Mouse (Mus musculus) MEL (cell line): ENCODE data around the gene Fam166a. TPM values are rescaled to one million over a fixed set of nuclear protein-coding genes. Genes with fewer than 3 reads are reported as not detected.

Experiments
- DNase-seq: peaks from one replicate; pipeline ENCODE4 v3.0.0; 2011; ENCODE audit warnings: low read depth, low spot score
- H3K27ac ChIP-seq: 2 replicates; pipeline ENCODE4 v1.5.1; 2012; ENCODE audit warnings: low read depth, mild to moderate bottlenecking, control low read depth, low read length, moderate library complexity; ENCODE audit not compliant: control insufficient read depth
- H3K27me3 ChIP-seq, 2 experiments: fragments of 150-350 bp in 1 of 2; sonication (generic) in 1 of 2; 2 replicates each; pipeline ENCODE4 v1.6.1; 2012; ENCODE audit warnings: low read length in 2 of 2, mild to moderate bottlenecking in 2 of 2, improper control_type of control experiment in 1 of 2, moderate library complexity in 1 of 2; ENCODE audit not compliant: insufficient read depth in 2 of 2, control insufficient read depth in 1 of 2
- H3K36me3 ChIP-seq, 2 experiments: 2 replicates each; pipeline ENCODE4 v1.6.1; 2012 to 2014; ENCODE audit warnings: low read length in 2 of 2, improper control_type of control experiment in 1 of 2, inconsistent platforms in 1 of 2, mild to moderate bottlenecking in 1 of 2; ENCODE audit not compliant: insufficient read depth in 2 of 2, control insufficient read depth in 1 of 2
- H3K4me1 ChIP-seq, 2 experiments: fragments of 150-350 bp in 1 of 2; sonication (generic) in 1 of 2; 2 replicates each; pipeline ENCODE4 v1.6.1; 2012; ENCODE audit warnings: low read length in 2 of 2, improper control_type of control experiment in 1 of 2, mild to moderate bottlenecking in 1 of 2; ENCODE audit not compliant: insufficient read depth in 2 of 2, control insufficient read depth in 1 of 2
- H3K4me3 ChIP-seq, 2 experiments: fragments of 150-350 bp in 1 of 2; sonication (generic) in 1 of 2; 2 replicates each; pipeline ENCODE4 v1.5.1; 2012; ENCODE audit warnings: low read depth in 2 of 2, low read length in 2 of 2, mild to moderate bottlenecking in 2 of 2, moderate library complexity in 2 of 2, control low read depth in 1 of 2, improper control_type of control experiment in 1 of 2; ENCODE audit not compliant: control insufficient read depth in 1 of 2, insufficient read depth in 1 of 2
- H3K79me2 ChIP-seq: 2 replicates; pipeline ENCODE4 v1.6.1; 2012; ENCODE audit warnings: mild to moderate bottlenecking, low read length, moderate library complexity; ENCODE audit not compliant: control insufficient read depth, poor library complexity, insufficient read depth
- H3K9ac ChIP-seq: 2 replicates; pipeline ENCODE4 v1.6.1; 2012; ENCODE audit warnings: low read depth, mild to moderate bottlenecking, control low read depth, low read length, moderate library complexity; ENCODE audit not compliant: control insufficient read depth, poor library complexity, severe bottlenecking
- H3K9me3 ChIP-seq: fragments of 150-350 bp; sonication (generic); replicated peaks from 2 replicates; pipeline ENCODE4 v1.6.1; 2012; ENCODE audit warnings: mild to moderate bottlenecking, low read length, improper control_type of control experiment, moderate library complexity; ENCODE audit not compliant: insufficient read depth
- CHD2 ChIP-seq: IDR thresholded peaks from 2 replicates; pipeline ENCODE4 v1.6.1; 2011; ENCODE audit warnings: low read length, improper control_type of control experiment
- CTCF ChIP-seq, 3 experiments: IDR thresholded peaks in 2 of 3; conservative IDR thresholded peaks in 1 of 3; 2 replicates each; pipeline ENCODE4 v1.5.1; 2011 to 2012; ENCODE audit warnings: low read length in 3 of 3, low read depth in 2 of 3, mild to moderate bottlenecking in 2 of 3, improper control_type of control experiment in 1 of 3, inconsistent platforms in 1 of 3, mixed read lengths in 1 of 3, moderate library complexity in 1 of 3; ENCODE audit not compliant: control insufficient read depth in 1 of 3, insufficient read depth in 1 of 3, poor library complexity in 1 of 3, severe bottlenecking in 1 of 3
- E2F4 ChIP-seq: IDR thresholded peaks from 2 replicates; pipeline ENCODE4 v1.6.1; 2011; ENCODE audit warnings: low read depth, low read length, improper control_type of control experiment, borderline replicate concordance
- EP300 ChIP-seq, 2 experiments: IDR thresholded peaks; 2 replicates each; pipeline ENCODE4 v1.6.1; 2011; ENCODE audit warnings: improper control_type of control experiment in 2 of 2, low read length in 2 of 2, low read depth in 1 of 2, mild to moderate bottlenecking in 1 of 2
- ETS1 ChIP-seq: IDR thresholded peaks from 2 replicates; pipeline ENCODE4 v1.6.1; 2012; ENCODE audit warnings: low read depth, mild to moderate bottlenecking, inconsistent platforms, low read length, improper control_type of control experiment, moderate library complexity
- GATA1 ChIP-seq: IDR thresholded peaks from 2 replicates; pipeline ENCODE4 v1.6.1; 2011; ENCODE audit warnings: low read depth, low read length, improper control_type of control experiment
- HCFC1 ChIP-seq: IDR thresholded peaks from 2 replicates; pipeline ENCODE4 v1.6.1; 2012; ENCODE audit warnings: low read depth, mild to moderate bottlenecking, inconsistent platforms, low read length, improper control_type of control experiment, moderate library complexity
- JUND ChIP-seq: IDR thresholded peaks from 2 replicates; pipeline ENCODE4 v1.6.1; 2011; ENCODE audit warnings: low read depth, mild to moderate bottlenecking, improper control_type of control experiment, low read length
- MAX ChIP-seq: IDR thresholded peaks from 2 replicates; pipeline ENCODE4 v1.6.1; 2011; ENCODE audit warnings: low read length, improper control_type of control experiment
- MAZ ChIP-seq: IDR thresholded peaks from 2 replicates; pipeline ENCODE4 v1.6.1; 2012; ENCODE audit warnings: low read depth, mild to moderate bottlenecking, inconsistent platforms, low read length, improper control_type of control experiment
- MEF2A ChIP-seq: IDR thresholded peaks from 2 replicates; pipeline ENCODE4 v1.6.1; 2014; ENCODE audit warnings: low read depth, mild to moderate bottlenecking, inconsistent platforms, low read length, improper control_type of control experiment; ENCODE audit not compliant: poor library complexity, insufficient replicate concordance, severe bottlenecking; ENCODE audit errors: extremely low read depth
- MXI1 ChIP-seq: IDR thresholded peaks from 2 replicates; pipeline ENCODE4 v1.6.1; 2011; ENCODE audit warnings: mild to moderate bottlenecking, low read depth, low read length, improper control_type of control experiment
- MYB ChIP-seq: IDR thresholded peaks from 2 replicates; pipeline ENCODE4 v1.6.1; 2011; ENCODE audit warnings: mild to moderate bottlenecking, low read depth, low read length, improper control_type of control experiment
- MYC ChIP-seq: IDR thresholded peaks from 2 replicates; pipeline ENCODE4 v1.6.1; 2011; ENCODE audit warnings: low read depth, mild to moderate bottlenecking, low read length, improper control_type of control experiment, moderate library complexity
- POLR2AphosphoS2 ChIP-seq: IDR thresholded peaks from 2 replicates; pipeline ENCODE4 v1.6.1; 2011; ENCODE audit warnings: low read length, improper control_type of control experiment
- RAD21 ChIP-seq: IDR thresholded peaks from 2 replicates; pipeline ENCODE4 v1.6.1; 2011; ENCODE audit warnings: mild to moderate bottlenecking, low read depth, low read length, improper control_type of control experiment
- RCOR1 ChIP-seq: IDR thresholded peaks from 2 replicates; pipeline ENCODE4 v1.6.1; 2012; ENCODE audit warnings: low read depth, mild to moderate bottlenecking, inconsistent platforms, low read length, improper control_type of control experiment
- SIN3A ChIP-seq: IDR thresholded peaks from 2 replicates; pipeline ENCODE4 v1.6.1; 2012; ENCODE audit warnings: low read length, improper control_type of control experiment, inconsistent platforms
- SMC3 ChIP-seq: IDR thresholded peaks from 2 replicates; pipeline ENCODE4 v1.6.1; 2011; ENCODE audit warnings: low read depth, low read length, improper control_type of control experiment
- TAL1 ChIP-seq: IDR thresholded peaks from 2 replicates; pipeline ENCODE4 v1.6.1; 2012; ENCODE audit warnings: mild to moderate bottlenecking, inconsistent platforms, low read length, moderate library complexity, mixed read lengths
- TCF12 ChIP-seq: IDR thresholded peaks from 2 replicates; pipeline ENCODE4 v1.6.1; 2014; ENCODE audit warnings: low read depth, mild to moderate bottlenecking, inconsistent platforms, low read length, improper control_type of control experiment, moderate library complexity
- USF1 ChIP-seq: IDR thresholded peaks from 2 replicates; pipeline ENCODE4 v1.6.1; 2014; ENCODE audit warnings: low read depth, mild to moderate bottlenecking, inconsistent platforms, low read length, improper control_type of control experiment, moderate library complexity
- USF2 ChIP-seq, 2 experiments: IDR thresholded peaks; 2 replicates each; pipeline ENCODE4 v1.6.1; 2011 to 2012; ENCODE audit warnings: improper control_type of control experiment in 2 of 2, low read length in 2 of 2, borderline replicate concordance in 1 of 2, inconsistent platforms in 1 of 2, low read depth in 1 of 2, mild to moderate bottlenecking in 1 of 2; ENCODE audit not compliant: insufficient read depth in 1 of 2
- ZC3H11A ChIP-seq: IDR thresholded peaks from 2 replicates; pipeline ENCODE4 v1.6.1; 2012; ENCODE audit warnings: low read depth, mild to moderate bottlenecking, inconsistent platforms, low read length, improper control_type of control experiment
- ZMIZ1 ChIP-seq: IDR thresholded peaks from 2 replicates; pipeline ENCODE4 v1.6.1; 2012; ENCODE audit warnings: low read depth, mild to moderate bottlenecking, inconsistent platforms, low read length, improper control_type of control experiment, moderate library complexity
- polyA plus RNA-seq, 2 experiments: library from polyadenylated mRNA; stranded (reverse) in 1 of 2; unstranded in 1 of 2; fragments of >175 nt in 1 of 2; fragments of >200 nt in 1 of 2; gene quantifications; 2 replicates each; pipeline versions ENCODE4 v1.2.1 to v1.2.4; 2012; ENCODE audit warnings: low replicate concordance in 2 of 2, low read depth in 1 of 2; ENCODE audit not compliant: insufficient read length in 2 of 2, insufficient read depth in 1 of 2, missing spikeins in 1 of 2
- total RNA-seq: library from RNA; depleted of rRNA; stranded (reverse); fragments of 300-350 nt; gene quantifications from 2 replicates; pipeline ENCODE4 v1.2.3, GENCODE M21; 2012

The Fam166a gene
- total and polyA plus RNA-seq, 3 experiments = 1.1 to 15.6 TPM; not detected in 1

GRCm38 (mm10) chr2:25203631-25204214 lies 14.8 kb upstream of the Fam166a start:
- DNase-seq = peak; percentile 87
- Histone ChIP-seq H3K27ac (no peak overlapping the region), H3K9me3 (no peaks in the 10 kb centered on the region), H3K9ac (no peak overlapping the region), H3K4me1 (peaks cover 5 to 11% of the 10 kb centered on the region in 2 experiments; a peak in 3 of 4 replicates), H3K36me3 (peaks cover 7 to 9% of the 10 kb centered on the region in 2 experiments), H3K4me3 (no peak overlapping the region), H3K79me2 (peaks cover 2% of the 10 kb centered on the region; the same call in 1 of the 2 replicates), H3K27me3 (no peaks in the 10 kb centered on the region)
- TF ChIP-seq HCFC1 = no peak
- peak; percentile 38; the same call in 1 of the 2 replicates for TF ChIP-seq SIN3A
- TF ChIP-seq E2F4 = no peak
- peak; percentile 30 for TF ChIP-seq TAL1
- peak; percentile 31 to 61 (median 35); a peak in 4 of 6 replicates for TF ChIP-seq CTCF (IDR thresholded peaks at IDR 0.05 in 2 of 3, conservative IDR thresholded peaks at IDR 0.05 in 1 of 3; ENCODE audit: control insufficient read depth in 1 of 3, insufficient read depth in 1 of 3, low read depth in 2 of 3, low read length in 3 of 3, poor library complexity in 1 of 3, severe bottlenecking in 1 of 3)
- no peak for TF ChIP-seq MYB
- peak; percentile 71 for TF ChIP-seq SMC3
- TF ChIP-seq TCF12 = 0 out of 2 replicates have a peak, but pooled peaks have one; percentile 28
- TF ChIP-seq MYC = peak; percentile 65; the same call in 1 of the 2 replicates
- TF ChIP-seq USF1 = peak; percentile 70
- no peak for TF ChIP-seq GATA1
- peak; percentile 25 for TF ChIP-seq RAD21
- TF ChIP-seq EP300 (IDR thresholded peaks at IDR 0.05; ENCODE audit: low read depth in 1 of 2, low read length in 2 of 2) = peak; percentile 32 to 39
- TF ChIP-seq ZC3H11A = no peak
- TF ChIP-seq RCOR1 = no peak
- TF ChIP-seq JUND = no peak
- TF ChIP-seq MXI1 = peak; percentile 50; the same call in 1 of the 2 replicates
- peak; percentile 66 for TF ChIP-seq MAX

- TF ChIP-seq POLR2AphosphoS2 = no peak
- no peak for TF ChIP-seq MEF2A
- TF ChIP-seq ETS1 = no peak
- TF ChIP-seq CTCF (IDR thresholded peaks at IDR 0.05 in 2 of 3, conservative IDR thresholded peaks at IDR 0.05 in 1 of 3; ENCODE audit: control insufficient read depth in 1 of 3, insufficient read depth in 1 of 3, low read depth in 2 of 3, low read length in 3 of 3, poor library complexity in 1 of 3, severe bottlenecking in 1 of 3) = no peak
- TF ChIP-seq TAL1 = no peak
- no peak for TF ChIP-seq ZMIZ1
- no peak for TF ChIP-seq MYC
- TF ChIP-seq MAZ = no peak
- no peak for TF ChIP-seq MYB
- TF ChIP-seq ZC3H11A = no peak
- TF ChIP-seq SIN3A = no peak
- TF ChIP-seq CHD2 = no peak
- no peak for TF ChIP-seq USF2 (IDR thresholded peaks at IDR 0.05; ENCODE audit: borderline replicate concordance in 1 of 2, insufficient read depth in 1 of 2, low read depth in 1 of 2, low read length in 2 of 2)
- TF ChIP-seq JUND = no peak
- no peak for TF ChIP-seq E2F4
- Histone ChIP-seq H3K27me3 (no peaks in the 10 kb centered on the region), H3K4me1 (peaks cover 11 to 28% of the 10 kb centered on the region in 2 experiments)
Measured at GRCm38 (mm10) chr2:25207593-25207992, 11.0 kb upstream of the Fam166a start.

More at GRCm38 (mm10) chr2:25207593-25207992, 11.0 kb upstream of the Fam166a start:
- Histone ChIP-seq H3K27ac (no peak overlapping the region), H3K4me3 (no peak overlapping the region), H3K9ac (no peak overlapping the region), H3K79me2 (peaks cover 21% of the 10 kb centered on the region), H3K9me3 (no peaks in the 10 kb centered on the region), H3K36me3 (peaks cover 6 to 19% of the 10 kb centered on the region in 2 experiments)
- no peak for DNase-seq
